Mouse (Mus musculus): ENCODE measurements around the gene Hspb7. TPM values are rescaled to one million over a fixed set of nuclear protein-coding genes. Genes with fewer than 3 reads are reported as not detected.

Hspb7 gene
- polyA plus RNA-seq, 1 experiment from 2014 or later = 0.04 TPM

GRCm38 (mm10) chr4:141398545-141398944 is 22.0 kb upstream of the Hspb7 start, which contains the start of gene Clcnka:
Gene Clcnka (minus strand): TSS chr4:141398724.
- no peaks in the 10 kb centered on the region for H3K36me3 ChIP-seq (replicated peaks; ENCODE audit: insufficient read depth, low read length)
- no peak within 1 kb of the TSS for H3K4me2 ChIP-seq (ENCODE audit: low read depth, low read length)
- no peak for TF ChIP-seq CTCF (IDR thresholded peaks at IDR 0.05; ENCODE audit: low read depth)
- TF ChIP-seq EP300 (IDR thresholded peaks at IDR 0.05; ENCODE audit: low read depth) = no peak
- 55% methylated on average over 12 of the region's 12 CpGs for WGBS (ENCODE audit: insufficient replicate concordance)
- no peaks in the 10 kb centered on the region for H3K4me1 ChIP-seq (ENCODE audit: insufficient read depth)
- no peak within 1 kb of the TSS for H3K27ac ChIP-seq (ENCODE audit: low read depth)
- no peak for ATAC-seq
- H3K9ac ChIP-seq (replicated peaks) = no peak within 1 kb of the TSS
- no peak within 1 kb of the TSS for H3K4me3 ChIP-seq (ENCODE audit: low read depth, low read length)
- no peaks in the 10 kb centered on the region for H3K27me3 ChIP-seq (ENCODE audit: insufficient read depth, low read length)
- H3K9me3 ChIP-seq (ENCODE audit: low read length) = no peaks in the 10 kb centered on the region
- DNase-seq = no peak

GRCm38 (mm10) chr4:141400171-141400570 is 20.4 kb upstream of the Hspb7 start:
- no peak for DNase-seq
- 81% methylated on average over 15 of the region's 15 CpGs for WGBS (ENCODE audit: insufficient replicate concordance)
- no peaks in the 10 kb centered on the region for H3K36me3 ChIP-seq (replicated peaks; ENCODE audit: insufficient read depth, low read length)
- 0 out of 2 replicates have a peak, but pooled peaks cover 7% of the 10 kb centered on the region for H3K27me3 ChIP-seq (ENCODE audit: insufficient read depth, low read length)
- TF ChIP-seq EP300 (IDR thresholded peaks at IDR 0.05; ENCODE audit: low read depth) (no peak), CTCF (IDR thresholded peaks at IDR 0.05; ENCODE audit: low read depth) (no peak)
- no peak overlapping the region for H3K27ac ChIP-seq (ENCODE audit: low read depth)
- no peak for ATAC-seq
- no peaks in the 10 kb centered on the region for H3K4me1 ChIP-seq (ENCODE audit: insufficient read depth)
- H3K9ac ChIP-seq (replicated peaks) = no peak overlapping the region
- H3K4me2 ChIP-seq (ENCODE audit: low read depth, low read length) = no peak overlapping the region
- H3K9me3 ChIP-seq (ENCODE audit: low read length) = no peaks in the 10 kb centered on the region
- no peak overlapping the region for H3K4me3 ChIP-seq (ENCODE audit: low read depth, low read length)

DNA sequence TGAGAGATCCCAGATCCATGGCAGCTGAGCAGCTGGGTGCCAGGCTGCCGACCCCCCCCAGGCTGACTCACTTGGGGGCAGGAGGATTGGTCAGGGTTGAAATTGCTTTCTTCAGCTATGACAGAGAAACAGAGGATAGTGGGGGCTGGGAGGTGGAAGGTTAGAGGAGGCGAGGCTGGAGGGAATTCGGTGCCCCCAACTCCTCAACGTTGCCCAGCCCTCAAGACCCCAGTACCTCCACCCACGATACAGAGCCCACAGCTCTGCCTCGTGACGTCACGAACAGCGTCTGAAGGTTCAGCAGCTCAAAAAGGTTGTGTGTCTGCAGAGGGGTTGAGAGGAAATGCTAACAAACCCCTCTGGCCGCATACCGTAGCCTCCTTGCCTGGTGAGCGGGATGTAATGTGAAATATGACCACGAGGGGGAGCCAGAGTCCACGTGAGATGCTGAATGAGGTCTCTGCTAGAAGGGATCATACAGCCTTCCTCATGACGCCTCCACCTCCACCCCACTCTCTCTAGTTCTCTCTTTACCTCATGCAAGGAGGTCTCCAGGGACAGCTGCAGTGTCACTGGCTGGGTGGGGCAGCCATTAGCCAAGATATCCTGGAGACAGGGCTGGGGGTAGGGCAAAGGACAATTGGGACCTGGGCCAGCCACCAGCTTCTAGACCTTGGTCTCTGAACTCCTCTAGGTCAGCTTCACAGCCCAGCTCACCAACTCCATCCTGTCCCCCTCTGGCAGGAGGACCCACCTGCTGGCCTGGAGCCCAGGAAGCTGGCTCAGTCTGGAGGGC is 15.9 kb upstream of the Hspb7 start:
- Histone ChIP-seq H3K36me3 (replicated peaks; ENCODE audit: insufficient read depth, low read length) (no peaks in the 10 kb centered on the region), H3K27me3 (ENCODE audit: insufficient read depth, low read length) (0 out of 2 replicates have a peak, but pooled peaks cover 7% of the 10 kb centered on the region), H3K4me3 (ENCODE audit: low read depth, low read length) (no peak overlapping the region), H3K4me1 (ENCODE audit: insufficient read depth) (no peaks in the 10 kb centered on the region), H3K27ac (ENCODE audit: low read depth) (no peak overlapping the region), H3K4me2 (ENCODE audit: low read depth, low read length) (no peak overlapping the region), H3K9me3 (ENCODE audit: low read length) (no peaks in the 10 kb centered on the region), H3K9ac (replicated peaks) (no peak overlapping the region)
- WGBS (ENCODE audit: insufficient replicate concordance) = 12% methylated on average over 15 of the region's 15 CpGs
- DNase-seq (peak; percentile 87), ATAC-seq (peak; percentile 78)
- TF ChIP-seq EP300 (IDR thresholded peaks at IDR 0.05; ENCODE audit: low read depth) (no peak), CTCF (IDR thresholded peaks at IDR 0.05; ENCODE audit: low read depth) (peak; percentile 98)

GRCm38 (mm10) chr4:141405314-141405622 is 15.3 kb upstream of the Hspb7 start:
- ATAC-seq = no peak
- no peaks in the 10 kb centered on the region for H3K36me3 ChIP-seq (replicated peaks; ENCODE audit: insufficient read depth, low read length)
- no peak overlapping the region for H3K4me2 ChIP-seq (ENCODE audit: low read depth, low read length)
- no peak for DNase-seq
- H3K27ac ChIP-seq (ENCODE audit: low read depth) = no peak overlapping the region
- 81% methylated on average over 3 of the region's 3 CpGs for WGBS (ENCODE audit: insufficient replicate concordance)
- H3K27me3 ChIP-seq (ENCODE audit: insufficient read depth, low read length) = 0 out of 2 replicates have a peak, but pooled peaks cover 7% of the 10 kb centered on the region
- H3K4me1 ChIP-seq (ENCODE audit: insufficient read depth) = no peaks in the 10 kb centered on the region
- no peak overlapping the region for H3K4me3 ChIP-seq (ENCODE audit: low read depth, low read length)
- TF ChIP-seq EP300 (IDR thresholded peaks at IDR 0.05; ENCODE audit: low read depth) (no peak), CTCF (IDR thresholded peaks at IDR 0.05; ENCODE audit: low read depth) (no peak)
- H3K9me3 ChIP-seq (ENCODE audit: low read length) = no peaks in the 10 kb centered on the region
- H3K9ac ChIP-seq (replicated peaks) = no peak overlapping the region

- Histone ChIP-seq H3K4me1 (ENCODE audit: insufficient read depth) (no peaks in the 10 kb centered on the region), H3K4me2 (ENCODE audit: low read depth, low read length) (no peak overlapping the region), H3K4me3 (ENCODE audit: low read depth, low read length) (no peak overlapping the region), H3K27ac (ENCODE audit: low read depth) (no peak overlapping the region), H3K27me3 (ENCODE audit: insufficient read depth, low read length) (0 out of 2 replicates have a peak, but pooled peaks cover 7% of the 10 kb centered on the region), H3K9ac (replicated peaks) (no peak overlapping the region), H3K36me3 (replicated peaks; ENCODE audit: insufficient read depth, low read length) (no peaks in the 10 kb centered on the region), H3K9me3 (ENCODE audit: low read length) (no peaks in the 10 kb centered on the region)
- 42% methylated on average over 14 of the region's 14 CpGs for WGBS (ENCODE audit: insufficient replicate concordance)
- TF ChIP-seq CTCF (IDR thresholded peaks at IDR 0.05; ENCODE audit: low read depth) = peak; percentile 80
- no peak for TF ChIP-seq EP300 (IDR thresholded peaks at IDR 0.05; ENCODE audit: low read depth)
- DNase-seq (peak; percentile 62), ATAC-seq (no peak)
Measured at GRCm38 (mm10) chr4:141406516-141407299, 13.9 kb upstream of the Hspb7 start.

GRCm38 (mm10) chr4:141408577-141408976 is 12.0 kb upstream of the Hspb7 start:
- DNase-seq (no peak), ATAC-seq (no peak)
- no peak overlapping the region for H3K4me2 ChIP-seq (ENCODE audit: low read depth, low read length)
- no peak for TF ChIP-seq CTCF (IDR thresholded peaks at IDR 0.05; ENCODE audit: low read depth)
- no peak for TF ChIP-seq EP300 (IDR thresholded peaks at IDR 0.05; ENCODE audit: low read depth)
- no peaks in the 10 kb centered on the region for H3K36me3 ChIP-seq (replicated peaks; ENCODE audit: insufficient read depth, low read length)
- H3K4me1 ChIP-seq (ENCODE audit: insufficient read depth) = no peaks in the 10 kb centered on the region
- H3K4me3 ChIP-seq (ENCODE audit: low read depth, low read length) = no peak overlapping the region
- whole genome bisulfite sequencing (ENCODE audit: insufficient replicate concordance) = 76% methylated on average over 3 of the region's 3 CpGs
- no peaks in the 10 kb centered on the region for H3K9me3 ChIP-seq (ENCODE audit: low read length)
- 0 out of 2 replicates have a peak, but pooled peaks cover 7% of the 10 kb centered on the region for H3K27me3 ChIP-seq (ENCODE audit: insufficient read depth, low read length)
- H3K9ac ChIP-seq (replicated peaks) = no peak overlapping the region
- no peak overlapping the region for H3K27ac ChIP-seq (ENCODE audit: low read depth)

All from liver, postnatal 0 days (tissue).